Mouse (Mus musculus) cerebral cortex, adult 2 months (tissue): ENCODE measurements around the gene Cntnap1.

Source experiments
- WGBS: fragments of 180-500 bp; shearing (Covaris S2); methylation state at CpG from one replicate; pipeline ENCODE4 v1.1.7; 2018; 5-methylcytosine and 5-hydroxymethylcytosine counted together

The Cntnap1 gene

DNA sequence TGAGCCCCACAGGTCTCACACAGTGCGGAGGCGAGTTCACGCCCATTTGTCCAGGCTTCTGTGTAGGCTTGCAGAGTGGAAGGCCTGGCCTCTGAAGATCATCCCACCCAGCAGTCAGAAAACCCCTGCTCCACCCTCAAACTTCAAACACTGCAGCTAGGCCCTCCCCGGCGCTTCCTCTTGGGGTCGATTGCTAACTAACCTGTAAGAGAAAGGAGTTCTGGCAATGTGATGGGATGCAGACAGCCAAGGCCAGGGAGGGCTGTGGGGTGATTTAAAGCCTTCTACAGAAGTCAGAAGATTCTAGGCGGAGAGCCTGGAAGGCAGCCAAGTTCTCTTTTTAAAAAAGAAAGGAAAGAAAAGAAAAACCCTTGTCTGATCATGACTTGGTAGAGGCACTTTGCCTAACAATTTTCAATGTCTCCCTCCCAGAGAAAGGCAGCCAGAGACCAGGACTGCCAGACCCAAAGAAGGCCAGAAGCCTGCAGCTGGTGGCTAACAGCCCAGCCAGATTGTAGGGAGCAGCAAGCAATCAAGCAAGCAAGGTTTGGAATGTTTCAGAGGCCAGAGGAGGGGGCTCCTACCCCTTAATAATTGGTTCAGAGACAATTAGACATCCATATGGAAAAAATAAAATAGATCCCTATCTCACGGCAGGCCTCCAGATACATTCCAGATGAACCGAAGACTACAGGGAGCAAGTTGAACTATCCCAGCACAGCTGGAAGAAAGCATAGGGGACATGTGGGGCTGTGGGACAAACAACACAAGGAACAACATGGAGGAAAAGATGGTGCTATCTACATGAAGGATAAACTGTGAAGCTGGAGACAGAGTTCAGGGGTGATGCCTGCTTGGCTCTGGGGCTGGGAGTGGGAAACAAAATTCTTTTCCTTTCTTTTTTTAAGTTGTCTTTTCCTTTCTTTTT lies 20.9 kb upstream of the Cntnap1 start:
- 62% methylated on average over 9 of the region's 9 CpGs for WGBS

DNA sequence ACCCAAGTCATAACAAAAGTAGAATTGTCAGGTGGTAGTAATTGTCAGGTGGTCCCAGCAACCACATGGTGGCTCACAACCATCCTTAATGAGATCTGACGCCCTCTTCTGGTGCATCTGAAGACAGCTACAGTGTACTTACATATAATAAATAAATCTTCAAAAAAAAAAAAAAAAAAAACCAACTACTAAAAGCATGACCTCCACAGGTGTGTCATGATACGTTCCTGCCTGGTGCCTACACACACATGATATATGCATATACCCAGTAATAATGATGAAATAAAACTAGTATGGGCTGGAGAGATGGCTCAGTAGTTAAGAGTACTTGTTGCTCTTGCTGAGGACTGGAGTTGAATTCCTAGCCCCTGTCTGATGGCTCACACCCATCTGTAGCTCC lies 19.3 kb upstream of the Cntnap1 start:
- 57% methylated on average over 2 of the region's 2 CpGs for WGBS

DNA sequence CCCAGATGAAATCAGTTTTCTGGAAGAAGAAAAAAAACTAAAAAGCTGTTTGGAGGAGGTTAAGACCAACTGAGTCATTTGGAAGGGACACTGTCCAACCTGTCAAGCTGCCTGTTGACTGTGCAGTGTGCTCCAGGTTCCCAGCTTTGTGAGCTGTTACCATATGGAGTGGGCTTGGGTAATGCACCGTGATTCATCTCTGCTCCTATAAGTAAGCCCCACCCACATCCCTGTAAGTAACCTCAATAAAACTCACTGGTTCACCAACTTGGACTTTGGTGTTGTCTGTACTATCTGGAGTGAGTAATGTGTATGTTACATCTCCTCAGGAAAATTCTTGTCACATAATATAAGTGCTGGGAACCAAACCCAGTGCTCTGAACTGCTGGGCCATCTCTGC lies 17.5 kb upstream of the Cntnap1 start:
- 73% methylated on average over 1 of the region's 1 CpGs for WGBS

GRCm38 (mm10) chr11:101155151-101155550 lies 15.2 kb upstream of the Cntnap1 start:
- WGBS: 74% methylated on average over 6 of the region's 6 CpGs

DNA sequence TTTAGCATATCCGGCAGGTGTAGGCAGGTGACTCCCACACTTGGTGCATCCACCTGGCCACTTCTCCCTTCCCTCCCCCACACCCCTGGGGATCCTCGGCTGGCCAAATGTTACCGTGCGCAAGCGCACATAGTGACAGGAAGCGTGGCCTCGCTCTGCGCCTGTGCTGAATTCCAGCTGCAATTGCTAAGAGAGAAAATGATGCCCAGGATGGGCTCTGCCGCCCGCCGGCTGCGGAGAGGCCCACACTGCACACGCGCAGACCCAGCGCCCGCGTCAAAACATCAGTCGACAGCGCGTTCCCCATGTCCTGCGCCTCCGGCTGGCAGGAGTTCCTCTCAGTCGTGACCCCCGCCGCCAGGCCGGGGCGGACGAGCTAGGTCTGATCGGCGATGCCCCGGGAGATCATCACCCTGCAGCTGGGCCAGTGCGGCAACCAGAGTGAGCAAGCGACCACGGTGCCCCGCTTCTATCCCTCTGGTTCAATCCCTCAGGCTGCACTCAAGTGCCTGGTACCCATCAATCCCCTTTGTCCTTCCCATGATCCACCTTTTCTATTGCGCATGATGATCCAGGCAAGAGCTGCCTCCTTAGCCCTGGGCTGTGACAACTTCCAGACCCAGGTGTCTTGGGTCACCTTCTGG lies 14.5 kb upstream of the Cntnap1 start, which contains the start of gene Tubg2:
Tubg2 (plus strand) TSS at position 180 of the 644 bp plus-strand sequence.
- WGBS: 2% methylated on average over 36 of the region's 36 CpGs

DNA sequence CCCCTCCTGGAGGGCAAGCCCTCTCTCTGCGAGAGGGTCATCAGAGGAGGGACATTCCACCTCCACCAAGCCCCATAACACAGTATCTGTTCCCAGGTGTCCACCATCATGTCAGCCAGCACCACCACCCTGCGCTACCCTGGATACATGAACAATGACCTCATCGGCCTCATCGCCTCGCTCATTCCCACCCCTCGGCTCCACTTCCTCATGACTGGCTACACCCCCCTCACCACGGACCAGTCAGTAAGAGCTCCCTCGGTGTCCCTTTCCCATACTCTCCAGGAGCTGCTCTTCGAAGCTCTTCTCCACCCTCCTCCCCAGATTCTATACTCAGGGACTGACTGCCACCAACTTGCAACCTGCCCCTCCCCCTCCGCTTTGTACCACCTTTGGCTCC lies 10.2 kb upstream of the Cntnap1 start:
- WGBS: 79% methylated on average over 10 of the region's 10 CpGs

- 77% methylated on average over 8 of the region's 8 CpGs for WGBS
These were observed 9.3 kb upstream of the Cntnap1 start for GRCm38 (mm10) chr11:101160981-101161505.

GRCm38 (mm10) chr11:101161551-101161950 lies 8.8 kb upstream of the Cntnap1 start:
- 95% methylated on average over 15 of the region's 15 CpGs for WGBS

- 44% methylated on average over 5 of the region's 5 CpGs for WGBS
These were observed 8.0 kb upstream of the Cntnap1 start for GRCm38 (mm10) chr11:101162301-101162700.

- WGBS: 49% methylated on average over 5 of the region's 5 CpGs
These were observed 7.6 kb upstream of the Cntnap1 start for GRCm38 (mm10) chr11:101162772-101163171.

GRCm38 (mm10) chr11:101163476-101164350 lies 6.6 kb upstream of the Cntnap1 start:
- 63% methylated on average over 49 of the region's 49 CpGs for WGBS

GRCm38 (mm10) chr11:101164351-101164665 lies 6.0 kb upstream of the Cntnap1 start:
- 68% methylated on average over 21 of the region's 21 CpGs for WGBS

- WGBS: 78% methylated on average over 35 of the region's 35 CpGs
These were observed 5.4 kb upstream of the Cntnap1 start for GRCm38 (mm10) chr11:101164677-101165580.

- WGBS: 87% methylated on average over 14 of the region's 14 CpGs
These were observed 4.0 kb upstream of the Cntnap1 start for GRCm38 (mm10) chr11:101166357-101166756.

- 86% methylated on average over 19 of the region's 19 CpGs for WGBS
These were observed 2.9 kb upstream of the Cntnap1 start for GRCm38 (mm10) chr11:101167211-101167962.

DNA sequence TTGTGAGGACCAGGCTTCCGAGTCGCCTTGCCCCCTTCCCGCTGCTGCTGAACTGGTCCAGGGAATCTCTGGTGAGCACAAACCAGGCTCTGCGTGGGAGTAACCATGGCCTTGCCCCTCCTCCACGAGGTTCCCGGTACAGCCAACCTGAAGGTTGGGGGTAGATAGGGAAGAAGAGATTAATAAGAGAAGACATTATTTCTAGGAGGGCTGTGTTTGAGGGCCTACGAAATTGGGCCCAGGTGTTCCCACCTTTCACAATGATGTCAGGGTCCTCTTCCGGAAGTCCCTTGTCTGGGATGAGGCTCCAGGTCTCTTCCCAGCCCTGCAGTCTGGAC lies 2.4 kb upstream of the Cntnap1 start:
- WGBS: 78% methylated on average over 8 of the region's 8 CpGs

- 78% methylated on average over 18 of the region's 18 CpGs for WGBS
These were observed 1.9 kb upstream of the Cntnap1 start for GRCm38 (mm10) chr11:101168301-101168980.

GRCm38 (mm10) chr11:101169301-101170107 lies 819 bp upstream of the Cntnap1 start:
- WGBS: 31% methylated on average over 17 of the region's 17 CpGs
